Mouse (Mus musculus) large intestine, adult 2 months (tissue): ENCODE measurements around the gene Atf1. TPM values are rescaled to one million over a fixed set of nuclear protein-coding genes. Genes with fewer than 3 reads are reported as not detected.

Experiments
- DNase-seq: peaks from one replicate; pipeline ENCODE4 v3.0.0-alpha.2; 2012; ENCODE audit warnings: low read depth, low spot score
- WGBS: fragments of 180-500 bp; shearing (Covaris S2); methylation state at CpG from one replicate; pipeline ENCODE4 v1.1.7; 2018; 5-methylcytosine and 5-hydroxymethylcytosine counted together
- polyA plus RNA-seq: library from polyadenylated mRNA; depleted of rRNA; stranded (reverse); fragments of >200 nt; gene quantifications from 2 replicates; pipeline ENCODE4 v1.2.3, GENCODE M21; 2012

Gene Atf1
- polyA plus RNA-seq, 1 experiment, result 35.7 TPM

DNA sequence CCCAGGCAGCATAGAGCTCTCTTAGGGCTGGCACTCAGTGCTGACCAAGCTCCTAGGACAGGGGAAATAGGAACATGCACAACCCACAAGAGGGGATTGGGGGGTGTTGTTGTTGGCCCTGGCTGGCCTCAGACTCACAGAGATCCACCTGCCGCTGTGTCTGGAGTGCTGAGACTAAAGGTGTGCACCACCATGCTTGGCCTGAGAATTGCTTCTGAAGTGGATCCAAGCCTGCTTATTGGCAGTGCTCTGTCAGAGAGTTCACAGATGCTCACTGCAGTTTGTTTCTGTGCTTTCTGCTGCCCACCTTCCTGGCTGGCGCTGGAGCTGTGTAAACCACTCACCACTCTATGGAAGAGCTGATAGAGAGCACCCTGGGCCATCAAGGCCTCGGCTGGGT lies 17.6 kb upstream of the Atf1 start:
- no peak for DNase-seq
- 98% methylated on average over 3 of the region's 3 CpGs for WGBS

GRCm38 (mm10) chr15:100213339-100213738 lies 14.3 kb upstream of the Atf1 start:
- 87% methylated on average over 2 of the region's 2 CpGs for WGBS

GRCm38 (mm10) chr15:100215092-100215491 lies 12.5 kb upstream of the Atf1 start:
- no peak for DNase-seq
- WGBS, result 90% methylated on average over 11 of the region's 11 CpGs

More at GRCm38 (mm10) chr15:100213339-100213738, 14.3 kb upstream of the Atf1 start:
- no peak for DNase-seq

GRCm38 (mm10) chr15:100216173-100216572 lies 11.4 kb upstream of the Atf1 start:
- 94% methylated on average over 9 of the region's 9 CpGs for WGBS
- DNase-seq, result no peak

DNA sequence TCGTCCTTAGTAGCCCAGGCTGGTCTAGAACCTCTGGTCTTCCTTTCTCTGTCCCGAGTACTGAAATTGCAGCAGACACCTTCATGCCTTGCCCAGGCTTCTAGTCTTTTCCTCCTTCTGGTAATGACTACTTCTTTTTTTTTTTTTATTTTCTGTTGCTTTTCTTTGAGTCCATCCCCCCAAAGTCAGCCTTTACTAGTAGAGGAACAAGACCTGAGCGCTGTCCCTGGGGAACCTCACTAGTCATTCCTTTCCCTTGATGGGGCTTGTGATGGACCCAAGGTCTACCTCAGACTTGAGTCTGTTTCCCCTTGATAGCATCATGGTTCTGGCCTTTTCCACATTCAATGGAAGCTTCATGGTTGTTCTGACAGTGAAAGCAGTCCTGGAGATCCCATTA lies 9.6 kb upstream of the Atf1 start:
- no peak for DNase-seq
- WGBS, result 95% methylated on average over 3 of the region's 3 CpGs

DNA sequence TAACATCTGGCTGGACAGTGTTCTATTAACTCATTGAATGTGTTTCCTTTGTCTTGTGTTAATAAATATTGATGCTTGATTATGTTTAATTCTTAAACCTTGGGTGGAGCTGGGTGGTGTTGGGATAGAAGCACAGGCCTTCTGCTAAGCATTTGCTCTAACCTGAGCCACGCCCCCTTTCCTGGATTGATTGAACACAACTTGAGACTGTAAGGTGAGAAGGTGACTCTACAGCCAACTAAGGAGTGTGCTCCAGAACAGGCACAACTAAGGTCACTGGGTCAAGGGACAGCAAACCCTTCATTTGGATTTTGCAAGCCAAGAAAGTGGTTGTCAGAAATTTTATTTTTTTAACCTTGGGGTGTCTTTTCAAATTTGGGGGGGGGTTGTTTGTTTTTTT lies 8.2 kb upstream of the Atf1 start:
- 65% methylated on average over 1 of the region's 1 CpGs for WGBS
- no peak for DNase-seq

GRCm38 (mm10) chr15:100220916-100221315 lies 6.7 kb upstream of the Atf1 start:
- WGBS, result 32% methylated on average over 7 of the region's 7 CpGs
- DNase-seq, result no peak

- 97% methylated on average over 4 of the region's 4 CpGs for WGBS
- DNase-seq, result no peak
These were observed 2.2 kb upstream of the Atf1 start for GRCm38 (mm10) chr15:100225381-100225780.

DNA sequence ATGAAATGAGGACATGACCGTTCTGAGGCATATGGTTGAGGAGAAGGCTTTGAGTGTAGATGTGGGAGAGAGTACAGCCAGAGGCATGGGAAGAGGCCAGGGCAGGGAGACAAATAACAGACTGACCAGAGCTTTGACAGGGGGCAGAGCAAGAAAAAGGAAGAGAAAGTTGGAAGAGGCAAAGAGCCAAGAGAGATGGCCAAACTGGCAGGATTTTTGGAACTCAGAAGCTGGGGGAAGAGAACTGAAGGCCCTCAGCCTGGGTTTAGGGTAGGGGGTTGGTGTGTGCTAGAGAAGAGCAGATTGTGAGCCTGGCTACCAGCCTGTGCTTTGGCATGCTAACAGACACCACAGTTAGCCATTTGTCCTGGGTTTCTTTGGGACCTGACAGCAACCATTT lies 1.7 kb upstream of the Atf1 start:
- WGBS, result 91% methylated on average over 1 of the region's 1 CpGs

GRCm38 (mm10) chr15:100227031-100227662 lies 472 bp upstream of the Atf1 start:
- peak; percentile 53 for DNase-seq
- WGBS, result under 1% methylated on average over 17 of the region's 17 CpGs

More for the DNA sequence above, 1.7 kb upstream of the Atf1 start:
- no peak for DNase-seq

DNA sequence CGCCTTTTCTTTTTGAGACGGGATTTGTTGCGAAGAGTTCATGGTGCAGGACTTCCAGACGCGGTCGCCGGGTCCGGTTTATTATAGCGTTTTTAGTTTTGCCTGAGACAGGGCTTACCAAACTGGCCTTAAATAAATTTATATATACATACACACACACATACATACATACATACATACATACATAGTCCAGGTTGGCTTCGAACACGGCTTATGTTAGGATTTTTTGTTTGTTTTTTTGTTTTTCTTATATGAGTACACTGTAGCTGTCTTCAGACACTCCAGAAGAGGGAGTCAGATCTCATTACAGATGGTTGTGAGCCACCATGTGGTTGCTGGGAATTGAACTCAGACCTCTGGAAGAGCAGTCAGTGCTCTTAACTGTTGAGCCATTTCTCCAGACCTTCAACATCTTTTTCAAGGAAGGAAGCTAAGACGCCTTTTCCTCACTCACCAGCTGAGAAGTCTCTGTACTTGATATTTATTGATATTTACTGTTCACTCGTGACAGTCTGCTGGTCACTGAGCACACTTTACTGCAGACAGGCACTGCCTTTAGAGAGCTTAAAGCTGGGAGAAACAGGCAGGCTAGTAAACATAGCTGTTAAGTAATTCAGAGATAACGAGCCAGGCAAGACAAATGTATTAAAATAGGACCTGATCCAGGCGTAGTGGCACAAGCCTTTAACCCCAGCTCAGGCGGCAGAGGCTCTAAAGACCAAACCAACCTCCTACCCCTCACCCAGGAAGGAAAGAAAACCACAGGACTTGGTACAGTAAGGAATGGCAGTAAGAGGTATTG lies 1.1 kb downstream of the Atf1 start:
- no peak for DNase-seq
- WGBS, result 3% methylated on average over 16 of the region's 16 CpGs

GRCm38 (mm10) chr15:100230655-100231054 lies 3.0 kb downstream of the Atf1 start:
- WGBS, result 73% methylated on average over 1 of the region's 1 CpGs

DNA sequence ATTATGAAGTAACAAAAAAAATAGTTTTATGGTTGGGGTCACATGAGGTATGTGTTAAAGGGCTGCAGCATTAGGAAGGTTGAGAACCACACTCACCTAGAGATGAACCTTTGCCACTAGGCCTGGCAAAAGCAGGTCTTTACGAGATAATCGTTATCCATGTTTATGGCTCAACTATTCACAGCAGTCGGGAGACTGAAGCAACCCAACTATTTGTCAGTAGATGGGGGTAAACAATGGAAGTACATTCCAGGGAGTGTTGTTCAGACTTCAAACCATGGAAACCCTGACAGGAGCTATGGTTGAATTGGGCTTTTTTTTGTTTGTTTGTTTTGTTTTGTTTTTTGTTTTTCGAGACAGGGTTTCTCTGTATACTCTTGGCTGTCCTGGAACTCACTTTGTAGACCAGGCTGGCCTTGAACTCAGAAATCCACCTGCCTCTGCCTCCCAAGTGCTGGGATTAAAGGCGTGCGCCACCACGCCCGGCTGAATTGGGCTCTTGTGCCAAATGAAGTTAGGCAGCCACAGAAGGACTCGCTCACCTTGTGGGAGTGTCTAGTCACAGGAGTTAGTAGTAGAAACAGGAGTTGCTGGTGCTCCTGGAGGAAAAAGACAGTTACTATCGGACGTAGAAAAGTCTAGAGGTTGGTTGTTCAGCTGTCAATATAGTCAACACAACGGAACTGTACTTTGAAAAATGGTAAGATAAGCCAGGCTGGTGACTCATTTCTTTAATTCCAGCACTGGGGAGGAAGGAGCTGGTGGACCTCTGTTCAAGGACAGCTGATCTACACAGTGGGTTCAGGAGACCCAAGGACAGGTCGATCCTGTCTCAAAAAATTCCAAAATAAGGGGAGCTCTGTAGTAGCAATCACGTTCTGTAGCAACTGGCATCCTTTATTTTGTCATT lies 4.3 kb downstream of the Atf1 start:
- WGBS, result 59% methylated on average over 14 of the region's 14 CpGs
- DNase-seq, result no peak

More at GRCm38 (mm10) chr15:100230655-100231054, 3.0 kb downstream of the Atf1 start:
- DNase-seq, result no peak

GRCm38 (mm10) chr15:100235208-100235965 lies 7.8 kb downstream of the Atf1 start:
- DNase-seq, result no peak
- 90% methylated on average over 12 of the region's 12 CpGs for WGBS

DNA sequence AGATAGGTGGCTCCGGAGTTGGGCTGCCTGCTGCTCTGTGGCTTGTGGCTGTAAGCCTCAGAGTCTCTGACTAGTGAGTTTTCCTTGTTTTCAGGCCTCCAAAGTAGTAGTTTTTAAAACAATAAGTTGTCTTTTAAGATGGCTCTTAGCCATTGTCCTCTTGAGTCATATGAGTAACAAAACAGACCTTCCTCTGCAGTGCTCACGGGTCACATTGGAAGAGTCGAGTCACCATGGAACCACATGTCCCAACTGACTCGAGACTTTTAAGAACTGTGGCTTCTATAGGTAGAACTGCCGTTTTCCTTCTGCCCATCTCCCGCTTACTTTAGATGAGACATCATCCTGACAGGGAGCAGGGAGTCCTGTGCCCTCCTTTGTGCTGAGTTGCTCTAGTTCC lies 9.3 kb downstream of the Atf1 start:
- WGBS, result 74% methylated on average over 6 of the region's 6 CpGs
- no peak for DNase-seq

DNA sequence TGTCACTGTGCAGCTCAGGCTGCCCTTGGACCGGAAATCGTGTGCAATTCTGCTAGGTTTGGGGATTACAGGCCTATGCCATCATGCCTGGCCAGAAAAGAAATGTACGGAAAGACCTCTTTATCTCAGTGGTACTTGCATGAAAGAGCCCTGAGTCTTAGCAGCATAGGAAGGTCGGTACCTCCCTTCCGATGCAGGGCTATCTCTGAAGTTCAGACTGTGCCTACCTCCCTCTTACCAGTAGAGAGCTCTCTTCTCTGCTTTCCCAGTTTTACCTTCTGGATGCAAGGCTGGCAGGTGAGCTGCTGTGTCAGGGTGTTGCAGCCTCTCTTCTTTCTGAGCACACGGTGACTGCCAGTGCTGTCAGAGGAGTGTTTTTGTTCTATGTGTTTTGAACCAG lies 14.2 kb downstream of the Atf1 start:
- 95% methylated on average over 6 of the region's 6 CpGs for WGBS
- DNase-seq, result no peak

- no peak for DNase-seq
- WGBS, result 94% methylated on average over 7 of the region's 7 CpGs
These were observed 18.3 kb downstream of the Atf1 start for GRCm38 (mm10) chr15:100245951-100246350.

DNA sequence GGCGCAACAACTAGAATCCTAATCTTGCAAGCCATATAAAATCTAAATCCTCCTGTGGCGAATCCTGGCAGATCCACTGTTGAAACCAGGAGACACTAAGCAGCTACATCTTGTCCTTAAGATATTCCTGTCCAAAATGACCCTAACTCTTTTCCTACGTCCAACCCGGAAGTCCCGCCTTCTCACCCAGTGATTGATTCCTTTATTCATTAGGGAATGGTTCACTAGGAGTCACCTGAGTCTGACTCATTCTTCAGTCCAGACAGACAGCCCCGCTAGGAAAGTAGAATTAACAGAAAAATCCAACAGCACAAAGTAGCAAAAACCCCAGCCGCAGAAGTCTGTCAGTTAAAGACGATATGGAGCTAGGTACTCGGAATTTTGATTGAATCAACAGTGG lies 19.7 kb downstream of the Atf1 start:
- WGBS, result 94% methylated on average over 9 of the region's 9 CpGs
- no peak for DNase-seq

GRCm38 (mm10) chr15:100248665-100249433 lies 21.2 kb downstream of the Atf1 start:
- 85% methylated on average over 6 of the region's 6 CpGs for WGBS
- DNase-seq, result no peak
